Mouse (Mus musculus): ENCODE data around the gene D6Ertd527e. TPM values are rescaled to one million over a fixed set of nuclear protein-coding genes. Genes with fewer than 3 reads are reported as not detected.

Gene D6Ertd527e
- polyA plus RNA-seq (2021; fragmentation: Nextera tagmentation): 0.06 and 0.13 TPM in 2 replicates
- long read RNA-seq, experiment 1: 0 reads
- long read RNA-seq, experiment 2: 0 reads

DNA sequence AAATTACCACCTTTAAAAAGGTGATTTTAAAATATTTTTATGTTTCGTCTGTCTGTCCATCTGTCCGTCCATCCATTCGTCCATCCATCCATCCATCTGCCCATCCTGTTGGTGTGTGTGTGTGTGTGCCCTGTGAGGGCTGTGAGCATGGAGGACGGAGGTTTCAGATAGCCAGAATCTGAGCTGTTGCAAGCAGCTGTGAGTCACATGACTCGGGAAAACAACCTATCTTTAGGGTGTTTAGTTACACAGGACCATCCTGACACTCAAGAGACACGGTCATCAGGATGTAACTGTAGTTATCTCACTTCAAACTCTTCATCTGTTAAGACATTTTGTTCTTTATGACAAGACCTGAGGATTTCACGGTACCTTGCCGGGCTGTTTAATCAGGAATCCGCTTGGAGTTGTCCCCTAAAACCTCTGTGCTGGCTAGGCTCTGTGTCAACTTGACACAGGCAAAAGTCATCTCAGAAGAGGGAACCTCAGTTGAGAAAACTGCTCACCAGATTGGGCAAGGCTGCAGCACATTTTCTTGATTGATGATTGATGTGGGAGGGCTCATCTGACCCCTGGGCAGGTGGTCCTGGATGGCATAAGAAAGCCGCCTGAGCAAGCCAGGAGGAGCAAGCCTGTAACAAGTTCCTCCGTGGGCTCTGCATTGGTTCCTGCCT is at the start of gene D6Ertd527e:
TSS of gene D6Ertd527e (plus strand) at position 624 of the 674 bp plus-strand sequence.

Other genes starting within 250 kb of the D6Ertd527e start
- gene Nfu1, start 95.5 kb upstream of the D6Ertd527e start, polyA plus RNA-seq (2021; fragmentation: Nextera tagmentation): 165 and 174 TPM in 2 replicates
- 13.0 and 15.1 TPM in 2 replicates for gene Gfpt1, start 61.9 kb upstream of the D6Ertd527e start, polyA plus RNA-seq (2021; fragmentation: Nextera tagmentation)
- gene Antxr1, start 231.1 kb downstream of the D6Ertd527e start, polyA plus RNA-seq (2021; fragmentation: Nextera tagmentation): 2.5 TPM in 2 replicates
- gene Gkn1, start 246.2 kb downstream of the D6Ertd527e start, polyA plus RNA-seq (2021; fragmentation: Nextera tagmentation): not detected in 2 replicates

Data from layer of hippocampus, adult 6 months (tissue).